Mouse (Mus musculus) testis, adult 10 weeks (tissue): Measurements from ENCODE around the gene Mmp25. TPM values are rescaled to one million over a fixed set of nuclear protein-coding genes. Genes with fewer than 3 reads are reported as not detected.

Source experiments
- polyA plus RNA-seq: library from polyadenylated mRNA; stranded (reverse); fragments of 350-450 nt; fragmentation: Illumina TruSeq; extraction: RNeasy Lipid Tissue Mini Kit (QIAGEN cat#74804); gene quantifications from one replicate; pipeline ENCODE4 v1.2.3, GENCODE M21; 2014; ENCODE audit warnings: low read depth, low replicate concordance

Gene Mmp25
- polyA plus RNA-seq = 0.14 TPM

DNA sequence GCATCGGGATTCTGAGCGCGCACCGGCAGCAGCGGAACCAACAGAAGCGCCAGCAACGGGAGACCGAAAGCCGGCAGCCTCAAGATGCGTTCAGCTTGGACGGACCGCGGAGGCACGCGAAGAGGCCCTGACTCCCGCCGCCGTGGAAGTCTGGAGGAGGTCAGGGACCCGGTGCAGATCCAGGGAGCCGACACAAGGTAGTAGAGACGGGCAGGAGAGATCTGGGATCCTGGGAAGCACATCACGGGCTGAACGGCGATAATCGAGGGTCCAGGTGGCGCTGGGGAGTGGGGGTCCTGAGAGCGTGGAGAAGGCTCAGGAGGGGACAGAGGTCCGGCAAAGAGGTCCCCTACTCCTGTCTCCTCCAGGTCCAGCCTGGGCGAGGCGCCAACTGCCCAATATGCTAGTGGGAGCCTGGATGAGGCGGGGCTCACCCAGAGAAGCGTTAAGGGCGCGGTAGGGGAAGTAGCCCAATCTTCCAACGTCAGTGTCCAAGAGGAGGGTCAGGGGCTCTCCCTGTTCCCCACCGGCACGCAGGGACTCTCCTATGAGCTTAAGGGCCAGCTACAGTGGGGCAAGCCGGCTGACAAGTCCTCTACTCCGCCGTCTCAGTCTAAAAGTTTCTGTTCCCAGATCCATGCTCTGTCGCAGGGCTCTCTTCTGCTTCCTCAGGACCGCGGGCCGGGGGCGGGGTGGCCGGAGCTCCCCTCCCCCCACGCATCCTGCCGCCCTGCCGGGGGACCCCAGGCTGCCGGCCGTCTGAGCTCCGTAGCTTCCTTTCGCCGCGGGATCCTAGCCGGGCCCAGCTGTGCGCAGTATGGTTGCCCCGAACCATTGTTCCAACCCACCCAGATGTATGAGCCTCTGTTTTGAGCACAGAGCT, at the start of gene Mmp25:
Mmp25 (minus strand) TSS at position 665 of the 883 bp plus-strand sequence.

DNA sequence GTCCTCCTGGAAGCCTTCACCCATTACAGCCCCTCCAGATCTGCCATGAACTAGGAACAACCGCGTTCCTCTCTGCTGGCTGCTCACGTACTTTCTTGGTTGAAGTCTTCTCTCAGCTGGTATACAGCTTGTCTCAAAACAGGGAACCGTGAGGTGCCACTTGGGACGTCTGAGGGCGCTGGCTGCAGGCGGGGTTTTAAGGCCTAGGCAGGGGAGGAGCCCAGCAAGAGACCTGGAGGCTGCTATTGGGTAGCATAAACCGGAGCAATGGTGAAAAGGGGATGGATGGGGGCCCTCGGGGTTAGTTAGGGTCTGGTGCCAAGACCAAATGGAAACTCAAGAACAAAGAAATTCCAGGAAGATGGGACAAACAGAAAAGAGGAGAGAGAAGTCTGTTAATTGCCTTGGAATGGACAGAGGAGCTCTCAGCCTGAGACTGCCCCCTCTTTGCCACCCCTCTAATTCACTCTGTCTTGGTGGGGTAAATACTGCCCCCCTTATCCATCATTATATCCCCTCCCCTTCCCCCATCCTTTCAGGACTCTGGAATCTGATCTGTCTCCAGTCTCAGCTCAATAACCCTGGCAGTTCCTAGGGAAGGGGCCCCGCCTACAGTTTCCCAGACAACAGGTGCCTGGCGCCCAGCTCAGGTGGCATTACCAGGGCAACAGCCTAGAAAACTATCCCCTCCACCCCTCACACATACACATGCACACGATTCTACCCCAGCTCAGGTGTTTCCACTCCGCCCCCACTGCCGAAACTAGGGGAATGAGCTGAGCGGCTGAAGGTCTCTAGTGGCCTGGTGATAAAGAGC, 39.0 kb upstream of the Mmp25 start, which contains the start of gene Cldn9:
Cldn9 (minus strand) TSS at position 171 of the 817 bp plus-strand sequence.

DNA sequence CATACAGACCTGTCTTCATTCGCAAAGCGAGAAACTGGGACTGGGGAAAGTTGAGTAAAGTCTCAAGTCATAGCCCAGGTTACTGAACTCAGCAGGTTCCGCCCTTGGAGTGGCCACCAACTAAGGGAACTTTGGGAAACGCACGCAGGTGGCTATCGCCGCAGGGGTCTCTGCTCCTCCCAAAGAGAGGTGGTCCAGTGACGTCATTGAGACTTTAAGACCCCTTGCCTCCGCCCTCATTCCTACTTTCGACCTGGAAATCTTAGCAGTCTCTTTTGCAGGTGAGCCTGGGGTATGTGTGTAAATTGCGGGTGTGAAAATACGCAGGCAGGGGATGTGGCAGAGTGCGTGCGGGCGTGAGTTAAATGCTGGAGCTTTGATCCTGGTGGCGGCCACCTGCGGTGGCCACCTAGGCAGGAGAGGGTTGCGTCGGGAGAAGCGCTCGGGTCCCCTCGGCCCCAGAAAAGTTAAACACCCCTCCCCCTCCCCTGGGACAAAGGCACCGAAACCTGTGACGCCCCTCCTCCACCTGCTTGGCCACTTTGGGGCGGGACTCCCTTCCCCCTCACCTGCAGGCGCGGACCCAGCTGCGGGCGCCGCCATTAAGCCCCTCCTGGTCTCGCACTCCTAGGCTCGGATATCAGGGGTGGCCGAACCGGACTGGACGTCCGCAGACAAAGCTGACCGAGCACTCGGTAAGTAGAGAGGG, 34.2 kb upstream of the Mmp25 start, which contains the start of gene Cldn6:
Cldn6 (plus strand) TSS at position 123 of the 709 bp plus-strand sequence.

DNA sequence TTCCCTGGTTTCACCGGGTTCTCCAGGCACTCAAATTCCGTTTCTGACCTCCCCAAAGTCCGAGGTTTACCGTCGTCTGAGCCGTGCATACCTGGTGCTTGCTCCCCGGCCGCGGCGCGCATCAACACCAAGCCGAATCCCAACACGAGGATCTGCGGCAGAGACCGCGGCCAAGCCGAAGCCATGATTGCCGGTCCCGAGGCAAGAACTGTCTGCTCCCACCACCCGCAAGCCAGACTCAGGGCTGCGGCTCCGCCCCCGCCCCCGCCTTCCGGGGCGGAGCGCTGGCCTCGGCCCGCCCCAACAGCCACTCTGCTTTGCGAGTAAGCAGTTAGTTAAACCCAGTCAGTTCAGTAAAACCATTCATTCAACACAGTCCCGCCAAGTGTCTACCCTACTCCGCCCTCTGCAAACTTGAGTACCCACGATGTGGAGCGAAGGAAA, 32.2 kb upstream of the Mmp25 start, which contains the start of gene Tnfrsf12a:
Tnfrsf12a (minus strand) TSS at position 233 of the 444 bp plus-strand sequence.

DNA sequence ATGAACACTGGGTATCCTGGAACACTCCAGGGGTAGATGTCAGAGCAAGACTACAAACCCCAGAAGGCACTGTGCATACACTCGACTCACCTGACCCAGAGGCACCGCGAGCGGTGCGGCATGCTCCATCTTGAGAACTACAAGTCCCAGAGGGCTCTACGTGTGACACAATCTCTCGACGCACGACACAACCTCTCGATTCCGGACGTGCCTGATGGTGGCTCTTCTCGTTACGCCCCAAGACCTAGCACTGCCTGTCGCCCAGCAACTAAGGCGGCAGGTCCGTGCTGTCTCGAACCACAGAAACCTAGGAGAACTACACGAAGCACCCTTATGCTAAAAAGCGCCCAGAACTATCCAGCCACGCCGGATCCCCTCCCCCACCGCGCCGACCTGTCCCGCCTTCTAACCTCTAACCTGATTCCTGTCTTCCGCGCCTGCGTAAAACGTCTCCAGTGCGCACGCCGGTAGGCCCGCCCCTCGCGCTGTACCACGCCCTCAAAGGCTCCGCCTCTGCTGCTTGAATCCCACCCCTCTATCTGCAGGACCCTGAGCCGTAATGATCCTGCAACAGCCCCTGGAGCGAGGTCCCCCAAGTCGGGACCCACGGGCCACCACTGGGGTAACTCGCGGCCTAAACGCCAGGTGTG, 28.5 kb upstream of the Mmp25 start, which contains the start of the genes Hcfc1r1 and Thoc6:
Hcfc1r1 (plus strand) TSS at position 173 of the 650 bp plus-strand sequence.
Thoc6 (minus strand) TSS at position 459 of the 650 bp plus-strand sequence.

DNA sequence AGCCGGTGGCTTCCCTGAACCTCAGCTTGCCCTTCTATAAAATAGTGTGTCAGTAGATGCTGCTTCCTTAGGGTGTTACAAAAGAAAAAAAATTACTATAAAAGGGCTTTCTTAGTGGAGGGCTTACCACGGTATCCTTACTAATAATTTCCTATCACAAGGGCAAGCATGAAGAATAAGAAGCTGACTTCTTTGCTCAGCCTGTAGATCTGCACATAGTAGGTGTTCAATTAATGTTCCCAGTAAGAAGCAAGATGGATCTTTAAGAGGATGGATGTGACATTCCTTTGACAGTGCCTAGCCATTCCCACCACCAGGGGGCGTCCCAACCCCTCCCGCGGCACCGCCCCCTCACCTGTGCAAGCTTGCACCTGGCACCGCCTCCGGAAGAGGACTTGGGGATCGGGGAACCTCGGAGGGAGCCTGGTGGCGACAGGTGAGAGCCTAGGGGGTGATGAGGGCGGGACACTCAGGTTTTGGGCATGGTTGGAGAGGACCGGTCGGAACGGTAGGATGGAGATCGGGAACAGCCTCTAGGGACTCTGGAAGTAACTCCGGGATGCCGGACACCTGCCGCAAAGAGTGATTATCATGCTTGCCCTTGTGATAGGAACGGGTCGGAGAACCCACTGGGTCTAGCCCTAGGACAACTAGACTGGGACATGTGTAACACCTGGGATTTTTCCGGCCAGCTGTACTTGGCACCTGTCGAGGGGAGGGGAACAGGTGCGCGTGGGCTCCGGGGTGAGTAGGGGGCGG, 15.2 kb upstream of the Mmp25 start, which contains the start of gene Bicdl2:
Bicdl2 (plus strand) TSS at position 390 of the 759 bp plus-strand sequence.

DNA sequence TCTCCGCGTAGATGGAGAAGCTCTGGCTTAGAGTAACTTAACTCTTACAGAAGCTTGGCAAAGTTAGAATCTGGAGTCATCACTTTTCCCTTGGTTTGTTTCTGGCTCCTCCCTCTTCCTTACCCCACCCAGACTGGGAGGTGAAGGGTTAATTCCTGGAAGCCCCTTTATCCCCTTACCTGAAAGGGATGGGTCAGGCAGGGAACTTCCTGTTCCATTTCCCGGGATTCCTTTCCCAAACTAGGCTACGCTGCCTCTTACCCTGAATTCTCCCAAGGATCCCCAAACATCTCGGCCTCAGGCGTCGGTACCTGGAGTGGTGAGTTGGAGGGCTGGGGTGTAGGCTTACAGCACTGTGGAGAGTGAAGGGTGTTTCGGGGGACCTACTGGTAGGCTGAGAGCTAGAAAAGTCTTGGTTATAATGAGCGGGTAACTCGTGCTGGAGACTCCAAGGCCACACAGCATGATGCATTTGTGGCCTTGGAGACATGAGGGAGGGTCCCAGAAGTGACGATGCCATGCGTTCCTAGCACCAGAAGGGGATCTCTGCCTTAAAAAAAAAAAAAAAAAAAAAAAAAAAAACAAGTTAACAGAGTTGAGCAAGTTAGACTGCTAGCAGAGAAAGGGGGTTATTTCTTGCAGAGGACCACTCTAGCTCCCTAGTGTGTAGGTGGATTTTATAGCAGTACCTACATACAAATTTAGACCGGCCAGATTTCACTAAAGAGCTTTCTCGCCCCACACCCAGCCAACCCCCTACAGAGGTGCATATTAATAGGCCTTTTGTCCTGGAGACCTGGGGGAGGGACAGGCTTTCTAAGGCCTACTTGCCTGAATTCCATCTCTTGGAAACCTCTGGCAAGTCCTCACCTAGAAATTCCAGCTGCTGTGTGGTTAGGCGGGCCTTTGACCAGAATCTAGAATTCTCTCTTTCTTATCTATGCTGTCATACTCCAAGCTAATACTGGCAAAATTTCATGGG, 44.1 kb downstream of the Mmp25 start, which contains the start of gene Zscan10:
Zscan10 (plus strand) TSS at position 216 of the 982 bp plus-strand sequence.

DNA sequence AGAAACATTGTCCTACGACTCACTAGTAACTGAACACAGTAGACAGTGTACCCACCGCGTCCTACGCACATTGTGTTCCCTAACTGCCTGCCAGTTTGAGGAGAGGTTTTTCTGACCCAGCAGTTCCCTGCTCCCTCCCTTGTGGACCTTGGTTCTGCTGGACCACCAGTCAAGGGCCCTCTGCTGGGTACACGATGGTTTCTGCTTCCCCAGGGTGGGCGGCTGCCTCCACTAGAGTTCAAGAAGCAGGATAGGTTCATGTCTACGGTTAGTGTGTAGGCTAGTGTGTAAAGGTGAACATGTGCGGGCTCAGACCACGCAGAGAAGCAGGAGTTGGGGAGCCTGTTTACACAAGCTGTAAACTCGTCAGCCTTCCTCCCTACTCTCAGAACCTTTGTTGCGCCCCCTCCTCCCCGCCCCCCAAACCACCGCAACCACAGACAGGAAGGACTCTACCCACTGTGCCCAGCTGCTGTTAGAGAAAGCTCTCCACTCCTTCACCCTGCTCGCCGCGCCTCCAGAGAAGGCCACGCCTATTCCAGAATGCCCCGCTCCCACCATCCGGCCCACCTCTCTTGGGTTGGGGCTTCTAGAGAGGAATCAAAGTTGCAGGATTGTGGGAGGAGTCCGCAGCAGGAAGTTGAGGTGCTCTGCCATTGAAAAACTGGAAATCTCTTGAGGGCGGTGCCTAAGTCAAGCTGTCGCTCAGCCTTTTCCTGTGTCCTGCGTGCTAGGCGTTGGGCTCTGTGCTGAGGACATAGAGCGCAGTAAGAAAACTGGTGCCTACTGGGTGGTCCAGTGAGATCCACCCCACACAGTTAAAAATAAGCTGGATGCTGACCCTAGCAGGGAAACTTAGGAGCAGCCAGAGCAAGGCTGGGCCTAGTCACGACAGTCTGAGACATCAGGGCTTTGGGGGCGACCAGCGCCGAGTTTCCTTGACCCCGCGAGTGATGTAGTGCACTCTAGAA, 46.2 kb downstream of the Mmp25 start, which contains the start of gene Zfp13:
Zfp13 (minus strand) TSS at position 906 of the 971 bp plus-strand sequence.

Other genes with a start within 250 kb of the Mmp25 start
- gene Vmn2r117, start 165.6 kb downstream of the Mmp25 start, polyA plus RNA-seq = not detected
- 0.14 TPM for gene Zfp213, start 81.0 kb downstream of the Mmp25 start, polyA plus RNA-seq
- 2.5 TPM for gene Zfp13, start 45.8 kb downstream of the Mmp25 start, polyA plus RNA-seq
- 0.41 TPM for gene Zscan10, start 44.4 kb downstream of the Mmp25 start, polyA plus RNA-seq
- not detected for gene Bicdl2, start 15.2 kb upstream of the Mmp25 start, polyA plus RNA-seq
- 3.5 TPM for gene Hcfc1r1, start 28.3 kb upstream of the Mmp25 start, polyA plus RNA-seq
- 1.3 TPM for gene Thoc6, start 28.6 kb upstream of the Mmp25 start, polyA plus RNA-seq
- not detected for gene Tnfrsf12a, start 32.2 kb upstream of the Mmp25 start, polyA plus RNA-seq
- not detected for gene Cldn6, start 34.0 kb upstream of the Mmp25 start, polyA plus RNA-seq
- not detected for gene Cldn9, start 38.7 kb upstream of the Mmp25 start, polyA plus RNA-seq
- gene 1520401A03Rik, start 77.5 kb upstream of the Mmp25 start, polyA plus RNA-seq = 0.87 TPM
- gene Pkmyt1, start 81.1 kb upstream of the Mmp25 start, polyA plus RNA-seq = 1.9 TPM
- not detected for gene Paqr4, start 95.6 kb upstream of the Mmp25 start, polyA plus RNA-seq
- gene Kremen2, start 100.6 kb upstream of the Mmp25 start, polyA plus RNA-seq = not detected
- gene Flywch1, start 126.3 kb upstream of the Mmp25 start, polyA plus RNA-seq = 7.3 TPM
- gene Flywch2, start 140.8 kb upstream of the Mmp25 start, polyA plus RNA-seq = 1.9 TPM
- gene Srrm2, start 145.3 kb upstream of the Mmp25 start, polyA plus RNA-seq = 89.6 TPM
- gene Elob, start 183.9 kb upstream of the Mmp25 start, polyA plus RNA-seq = 40.8 TPM
- gene Prss33, start 190.8 kb upstream of the Mmp25 start, polyA plus RNA-seq = not detected
- gene Prss32, start 198.6 kb upstream of the Mmp25 start, polyA plus RNA-seq = not detected
- gene Prss41, start 198.9 kb upstream of the Mmp25 start, polyA plus RNA-seq = 2.3 TPM
- 34.8 TPM for gene Prss21, start 222.8 kb upstream of the Mmp25 start, polyA plus RNA-seq
- gene Dcpp1, start 235.6 kb upstream of the Mmp25 start, polyA plus RNA-seq = not detected
- gene Dcpp2, start 235.6 kb upstream of the Mmp25 start, polyA plus RNA-seq = not detected